Mouse (Mus musculus): ENCODE data around the gene Fcho2. TPM values are rescaled to one million over a fixed set of nuclear protein-coding genes. Genes with fewer than 3 reads are reported as not detected.

Gene Fcho2
- polyA plus RNA-seq, 1 experiment from 2014 or later: 30.7 TPM

Other genes with a start within 250 kb of the Fcho2 start
- gene Tmem174, start 178.0 kb downstream of the Fcho2 start, polyA plus RNA-seq (2014; fragmentation: Nextera tagmentation; extraction: Ambion mirVana): 0.16 and 0.23 TPM in 2 replicates
- gene Tmem171, start 120.6 kb downstream of the Fcho2 start, polyA plus RNA-seq (2014; fragmentation: Nextera tagmentation; extraction: Ambion mirVana): 0.69 and 1.2 TPM in 2 replicates
- 29.7 and 52.2 TPM in 2 replicates for gene Tnpo1, start 110.9 kb upstream of the Fcho2 start, polyA plus RNA-seq (2014; fragmentation: Nextera tagmentation; extraction: Ambion mirVana)
- gene 1700024P04Rik, start 169.1 kb upstream of the Fcho2 start, polyA plus RNA-seq (2014; fragmentation: Nextera tagmentation; extraction: Ambion mirVana): not detected in 2 replicates

Measured in heart, embryonic 11.5 days (tissue).